Mouse (Mus musculus) megakaryocyte-erythroid progenitor cell, adult 5-6 weeks (primary cell): ENCODE results near the gene Ak9. TPM values are rescaled to one million over a fixed set of nuclear protein-coding genes. Genes with fewer than 3 reads are reported as not detected.

Experiments
- ATAC-seq: replicated peaks from 2 replicates; pipeline ENCODE4 v1.8.0; 2016; ENCODE audit warnings: mild to moderate bottlenecking, inconsistent platforms; ENCODE audit not compliant: severe bottlenecking, poor library complexity, low FRiP score, low TSS enrichment
- total RNA-seq, 2 experiments: library from RNA; stranded (forward) in 1 of 2; stranded (reverse) in 1 of 2; fragments of 200-1000, 215-1000 nt in 1 of 2; fragments of >200 nt in 1 of 2; fragmentation: Nextera tagmentation in 1 of 2; gene quantifications; 2 replicates each; pipeline ENCODE4 v1.2.3; 2014 to 2017

Ak9 gene
- total RNA-seq, 2 experiments from 2014 or later = not detected

- no peak for ATAC-seq
Measured at GRCm38 (mm10) chr10:41477278-41478181, 173.8 kb downstream of the Ak9 start.

GRCm38 (mm10) chr10:41479961-41480360, 176.2 kb downstream of the Ak9 start:
- no peak for ATAC-seq

- ATAC-seq = peak; percentile 83
Measured at GRCm38 (mm10) chr10:41480938-41481880, 177.4 kb downstream of the Ak9 start.

GRCm38 (mm10) chr10:41482446-41482845, 178.7 kb downstream of the Ak9 start:
- ATAC-seq = no peak

Other genes starting within 250 kb of the Ak9 start
- gene Gpr6, start 231.7 kb upstream of the Ak9 start, total RNA-seq (2014; fragmentation: Nextera tagmentation) = not detected in 2 replicates
- not detected in 2 replicates for gene Gpr6, start 231.7 kb upstream of the Ak9 start, total RNA-seq (2017)
- 11.8 and 12.8 TPM in 2 replicates for gene Fig4, start 720 bp upstream of the Ak9 start, total RNA-seq (2014; fragmentation: Nextera tagmentation)
- 20.5 and 22.5 TPM in 2 replicates for gene Fig4, start 720 bp upstream of the Ak9 start, total RNA-seq (2017)
- gene Zbtb24, start 146.4 kb downstream of the Ak9 start, total RNA-seq (2014; fragmentation: Nextera tagmentation) = 8.9 and 9.9 TPM in 2 replicates
- gene Zbtb24, start 146.4 kb downstream of the Ak9 start, total RNA-seq (2017) = 11.8 and 21.9 TPM in 2 replicates
- 2.6 and 19.8 TPM in 2 replicates for gene Mical1, start 172.3 kb downstream of the Ak9 start, total RNA-seq (2014; fragmentation: Nextera tagmentation)
- gene Mical1, start 172.3 kb downstream of the Ak9 start, total RNA-seq (2017) = 1.9 and 14.4 TPM in 2 replicates
- gene Smpd2, start 186.4 kb downstream of the Ak9 start, total RNA-seq (2014; fragmentation: Nextera tagmentation) = 1.6 and 2.1 TPM in 2 replicates
- gene Smpd2, start 186.4 kb downstream of the Ak9 start, total RNA-seq (2017) = 3.1 and 3.2 TPM in 2 replicates
- gene Ppil6, start 186.5 kb downstream of the Ak9 start, total RNA-seq (2014; fragmentation: Nextera tagmentation) = 0.84 TPM in 1 of 2 replicates, not detected in the other
- not detected in 2 replicates for gene Ppil6, start 186.5 kb downstream of the Ak9 start, total RNA-seq (2017)
- gene Cd164, start 215.4 kb downstream of the Ak9 start, total RNA-seq (2014; fragmentation: Nextera tagmentation) = 100 and 107 TPM in 2 replicates
- gene Cd164, start 215.4 kb downstream of the Ak9 start, total RNA-seq (2017) = 96.6 and 142 TPM in 2 replicates